Mouse (Mus musculus): Measurements from ENCODE around the gene Hprt.

Hprt gene

DNA sequence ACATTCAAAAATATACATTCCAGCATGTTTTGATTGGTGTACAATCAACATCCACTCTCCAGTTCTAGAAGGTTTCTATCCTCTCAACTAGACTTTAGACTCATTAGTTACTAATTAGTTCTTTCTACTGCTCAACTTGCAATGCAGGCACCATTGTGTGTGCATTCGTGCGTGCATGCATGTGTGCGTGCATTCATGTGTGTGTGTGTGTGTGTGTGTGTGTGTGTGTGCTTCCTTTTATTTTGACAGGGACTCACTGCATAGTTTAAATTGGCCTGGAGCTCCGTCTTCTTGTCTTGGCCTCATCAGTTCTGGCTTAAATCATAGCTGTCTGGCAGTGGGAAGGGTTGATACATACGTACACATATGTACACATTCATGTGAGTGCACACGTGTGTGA lies 53.1 kb downstream of the Hprt start:
- DNase-seq (ENCODE audit: low read depth, low spot score), result no peak

- no peak for DNase-seq (ENCODE audit: low read depth, low spot score)
Measured at GRCm38 (mm10) chrX:53045187-53045903, 57.4 kb downstream of the Hprt start.

DNA sequence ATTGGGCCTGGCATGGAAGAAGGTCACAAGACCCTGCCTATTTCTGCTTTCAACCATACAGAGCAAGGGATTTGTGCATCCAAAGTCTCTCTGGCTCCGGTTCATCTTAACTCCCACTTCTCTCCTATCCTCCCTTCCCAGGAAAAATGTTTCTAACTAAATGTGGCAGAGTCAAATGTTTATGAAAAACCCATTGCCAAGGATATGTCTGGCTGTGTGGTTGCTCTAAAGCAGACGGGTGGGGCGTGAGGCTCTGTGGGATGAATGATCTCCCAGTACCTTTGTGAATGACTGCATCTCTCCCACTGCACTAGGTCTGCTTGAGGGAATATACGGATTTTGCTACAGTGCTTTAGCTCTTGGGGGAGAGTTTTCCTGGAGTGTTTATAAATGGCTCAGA lies 58.1 kb downstream of the Hprt start:
- no peak for DNase-seq (ENCODE audit: low read depth, low spot score)

GRCm38 (mm10) chrX:53046911-53047310 lies 59.0 kb downstream of the Hprt start:
- DNase-seq (ENCODE audit: low read depth, low spot score), result no peak

- no peak for DNase-seq (ENCODE audit: low read depth, low spot score)
Measured at GRCm38 (mm10) chrX:53049196-53049595, 61.3 kb downstream of the Hprt start.

GRCm38 (mm10) chrX:53050353-53050752 lies 62.4 kb downstream of the Hprt start:
- no peak for DNase-seq (ENCODE audit: low read depth, low spot score)

GRCm38 (mm10) chrX:53052652-53053500 lies 64.9 kb downstream of the Hprt start:
- no peak for DNase-seq (ENCODE audit: low read depth, low spot score)

DNA sequence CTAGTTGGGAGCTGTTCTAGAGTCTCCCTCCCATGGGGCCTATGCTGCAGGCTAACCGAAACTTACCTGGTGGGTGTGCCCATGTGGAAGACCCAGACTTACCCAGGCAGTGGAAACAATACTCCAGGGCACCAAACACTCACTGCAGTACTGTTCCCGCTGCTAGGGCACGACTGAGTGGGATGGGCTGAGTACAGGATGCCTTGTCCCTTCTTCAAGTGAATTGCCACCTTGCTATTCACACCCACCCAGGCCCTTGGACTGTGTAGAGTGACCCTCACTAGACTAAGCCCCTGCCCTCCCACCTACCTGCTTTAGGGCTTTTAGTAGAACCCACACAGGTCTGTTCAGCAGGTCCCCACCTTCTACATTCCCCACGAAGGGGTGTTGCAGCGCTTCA lies 65.9 kb downstream of the Hprt start:
- DNase-seq (ENCODE audit: low read depth, low spot score), result no peak

GRCm38 (mm10) chrX:53055771-53056170 lies 67.8 kb downstream of the Hprt start:
- DNase-seq (ENCODE audit: low read depth, low spot score), result no peak

GRCm38 (mm10) chrX:53056627-53057026 lies 68.7 kb downstream of the Hprt start:
- peak; percentile 3 for DNase-seq (ENCODE audit: low read depth, low spot score)

DNA sequence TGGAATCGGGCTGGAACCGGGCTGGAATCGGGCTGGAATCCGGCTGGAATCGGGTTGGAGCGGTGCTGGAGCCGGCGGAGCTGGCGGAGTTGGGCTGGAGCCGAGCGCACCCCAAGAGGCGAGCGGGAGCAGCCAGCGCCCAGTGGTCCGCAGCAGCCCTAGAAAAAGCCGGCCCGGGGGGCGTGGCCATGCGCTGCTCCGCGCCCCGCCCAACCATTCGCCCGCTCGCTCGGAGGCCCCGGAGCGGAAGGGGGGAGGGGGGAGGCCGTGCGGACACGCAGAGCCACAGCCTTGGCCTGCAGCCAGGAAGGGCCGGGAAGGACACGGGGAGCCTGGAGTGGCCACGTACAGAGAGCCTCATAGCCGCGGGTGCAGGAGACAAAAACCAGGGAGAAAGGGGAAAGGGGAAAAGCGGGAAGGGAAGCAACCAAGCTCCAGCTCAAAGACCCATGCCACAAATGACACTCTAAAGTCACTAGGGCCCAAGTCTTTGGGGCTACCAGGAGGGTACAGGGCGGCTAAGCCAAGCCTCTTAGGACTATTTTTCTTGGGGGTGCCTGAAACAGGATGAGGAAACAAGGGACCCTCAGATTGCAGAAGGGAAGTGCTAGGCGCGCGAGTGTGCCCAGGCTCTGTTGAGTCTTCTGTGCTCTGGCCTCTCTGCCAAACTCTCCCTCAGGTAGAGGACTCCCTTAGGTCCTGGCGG lies 69.3 kb downstream of the Hprt start:
- DNase-seq (ENCODE audit: low read depth, low spot score), result peak; percentile 67

DNA sequence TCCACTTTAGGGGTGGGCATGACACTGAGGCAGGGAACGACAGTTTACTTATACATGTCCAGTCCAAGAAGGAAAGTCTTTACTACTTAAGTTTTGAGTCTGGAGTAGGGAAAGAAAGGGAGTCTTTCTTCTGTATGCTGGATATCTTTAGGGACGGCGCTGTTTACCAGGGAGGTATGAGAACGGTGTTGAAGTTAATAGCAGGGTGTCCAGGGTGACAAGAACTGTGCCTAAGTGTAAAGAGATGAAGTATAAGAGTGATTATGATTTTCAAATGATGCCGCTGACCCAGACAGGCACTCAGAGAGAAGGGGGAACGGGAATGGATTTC lies 69.8 kb downstream of the Hprt start:
- no peak for DNase-seq (ENCODE audit: low read depth, low spot score)

GRCm38 (mm10) chrX:53058459-53059280 lies 70.7 kb downstream of the Hprt start:
- no peak for DNase-seq (ENCODE audit: low read depth, low spot score)

DNA sequence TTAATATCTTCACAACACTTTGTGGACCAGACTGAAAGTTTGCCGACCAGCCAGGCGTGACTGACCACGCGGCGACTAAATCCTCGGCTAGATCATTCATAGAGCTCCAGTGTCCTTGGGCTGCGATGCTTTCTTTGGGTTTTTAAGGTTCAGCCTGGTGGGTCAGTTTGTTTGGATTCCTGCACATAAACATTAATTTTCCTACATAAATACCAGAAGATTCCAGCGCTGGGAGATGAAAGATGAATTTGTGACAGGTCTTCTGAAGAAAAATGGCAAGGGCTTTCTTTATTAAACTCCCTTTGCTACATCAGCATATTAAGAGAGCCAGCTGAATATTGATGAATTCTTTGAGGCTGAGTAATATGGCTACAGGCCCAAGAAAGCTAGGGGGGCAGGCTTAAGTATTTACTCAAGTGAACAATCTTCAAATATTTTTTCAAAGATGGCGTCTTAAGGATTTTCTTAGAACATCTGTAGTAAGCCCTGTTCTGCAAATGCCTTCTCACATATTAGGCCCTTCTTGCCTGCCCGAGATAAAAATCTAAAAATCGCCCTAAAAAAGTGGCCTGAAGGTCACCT lies 71.6 kb downstream of the Hprt start:
- no peak for DNase-seq (ENCODE audit: low read depth, low spot score)

DNA sequence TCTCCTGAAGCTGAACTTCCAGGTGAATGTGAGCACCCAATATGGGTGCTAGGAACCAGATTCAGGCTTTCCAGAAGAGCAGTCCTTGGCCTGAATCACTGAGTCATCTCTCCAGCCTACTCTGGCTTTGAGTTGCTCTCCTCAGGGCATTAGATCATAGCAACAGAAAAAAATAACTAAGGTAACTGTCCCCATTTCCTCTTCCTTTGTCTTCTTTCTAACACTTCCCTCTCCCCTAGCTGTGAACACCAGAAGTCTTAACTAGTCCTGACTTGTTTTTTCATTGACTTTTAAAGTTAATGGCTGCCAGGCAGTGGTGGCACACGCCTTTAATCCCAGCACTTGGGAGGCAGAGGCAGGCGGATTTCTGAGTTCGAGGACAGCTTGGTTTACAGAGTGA lies 76.5 kb downstream of the Hprt start:
- no peak for DNase-seq (ENCODE audit: low read depth, low spot score)

Data from skeletal muscle tissue, adult 2 months (tissue).